Mouse (Mus musculus): Measurements from ENCODE around the gene Gm3402. TPM values are rescaled to one million over a fixed set of nuclear protein-coding genes. Genes with fewer than 3 reads are reported as not detected.

Gene Gm3402
- polyA plus RNA-seq (2012; rRNA removed) = not detected in 2 replicates

DNA sequence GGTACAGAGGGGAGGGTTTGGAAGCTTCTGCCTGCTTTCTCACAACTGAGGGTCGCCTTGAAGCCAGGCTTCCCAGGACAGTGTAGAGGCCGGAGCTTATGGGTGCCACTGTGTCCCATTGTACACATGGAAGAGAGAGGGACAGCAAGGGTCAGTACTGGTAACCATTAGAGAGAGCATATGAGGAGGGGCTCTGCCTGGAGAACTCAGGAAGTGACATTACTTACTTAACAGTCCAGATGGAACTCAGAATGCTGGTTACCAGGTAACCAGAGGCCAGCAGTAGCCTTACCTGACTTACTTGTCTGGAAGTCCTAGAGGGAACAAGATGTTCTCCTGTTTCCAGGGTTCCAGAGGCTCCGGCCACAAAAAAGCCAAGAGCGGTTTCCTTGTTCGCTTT, at the start of gene Gm3402:
TSS of gene Gm3402 (plus strand) at position 301 of the 400 bp plus-strand sequence.

GRCm38 (mm10) chr5:146481665-146482064, 32.3 kb upstream of the Gm3402 start, which contains the start of gene Gm6408:
Gene Gm6408 (plus strand): TSS chr5:146481965.

DNA sequence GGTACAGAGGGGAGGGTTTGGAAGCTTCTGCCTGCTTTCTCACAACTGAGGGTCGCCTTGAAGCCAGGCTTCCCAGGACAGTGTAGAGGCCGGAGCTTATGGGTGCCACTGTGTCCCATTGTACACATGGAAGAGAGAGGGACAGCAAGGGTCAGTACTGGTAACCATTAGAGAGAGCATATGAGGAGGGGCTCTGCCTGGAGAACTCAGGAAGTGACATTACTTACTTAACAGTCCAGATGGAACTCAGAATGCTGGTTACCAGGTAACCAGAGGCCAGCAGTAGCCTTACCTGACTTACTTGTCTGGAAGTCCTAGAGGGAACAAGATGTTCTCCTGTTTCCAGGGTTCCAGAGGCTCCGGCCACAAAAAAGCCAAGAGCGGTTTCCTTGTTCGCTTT, 22.9 kb upstream of the Gm3402 start, which contains the start of gene Gm6370:
TSS of gene Gm6370 (plus strand) at position 301 of the 400 bp plus-strand sequence.

GRCm38 (mm10) chr5:146502099-146502498, 11.8 kb upstream of the Gm3402 start, which contains the start of gene 4930449I24Rik:
Gene 4930449I24Rik (plus strand): TSS chr5:146502399.

DNA sequence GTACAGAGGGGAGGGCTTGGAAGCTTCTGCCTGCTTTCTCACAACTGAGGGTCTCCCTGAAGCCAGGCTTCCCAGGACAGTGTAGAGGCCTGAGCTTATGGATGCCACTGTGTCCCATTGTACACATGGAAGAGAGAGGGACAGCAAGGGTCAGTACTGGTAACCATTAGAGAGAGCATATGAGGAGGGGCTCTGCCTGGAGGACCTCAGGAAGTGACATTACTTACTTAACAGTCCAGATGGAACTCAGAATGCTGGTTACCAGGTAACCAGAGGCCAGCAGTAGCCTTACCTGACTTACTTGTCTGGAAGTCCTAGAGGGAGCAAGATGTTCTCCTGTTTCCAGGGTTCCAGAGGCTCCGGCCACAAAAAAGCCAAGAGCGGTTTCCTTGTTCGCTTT, 11.6 kb downstream of the Gm3402 start, which contains the start of gene Gm3404:
TSS of gene Gm3404 (plus strand) at position 301 of the 400 bp plus-strand sequence.

GRCm38 (mm10) chr5:146537347-146537746, 23.4 kb downstream of the Gm3402 start, which contains the start of gene Gm3409:
Gene Gm3409 (plus strand): TSS chr5:146537647.

GRCm38 (mm10) chr5:146555836-146556235, 41.9 kb downstream of the Gm3402 start, which contains the start of gene Gm3415:
Gene Gm3415 (plus strand): TSS chr5:146556136.

Other genes with a start within 250 kb of the Gm3402 start
- 23.5 and 24.5 TPM in 2 replicates for gene Wasf3, start 129.1 kb upstream of the Gm3402 start, polyA plus RNA-seq (2012; rRNA removed)
- 0.04 and 0.08 TPM in 2 replicates for gene Gm6408, start 32.2 kb upstream of the Gm3402 start, polyA plus RNA-seq (2012; rRNA removed)
- gene Gm6370, start 22.8 kb upstream of the Gm3402 start, polyA plus RNA-seq (2012; rRNA removed) = not detected in 2 replicates
- gene 4930449I24Rik, start 11.7 kb upstream of the Gm3402 start, polyA plus RNA-seq (2012; rRNA removed) = not detected in 2 replicates
- gene Gm3404, start 11.7 kb downstream of the Gm3402 start, polyA plus RNA-seq (2012; rRNA removed) = not detected in 2 replicates
- gene Gm3409, start 23.5 kb downstream of the Gm3402 start, polyA plus RNA-seq (2012; rRNA removed) = not detected in 2 replicates
- gene Gm3415, start 42.0 kb downstream of the Gm3402 start, polyA plus RNA-seq (2012; rRNA removed) = not detected in 2 replicates
- 10.8 and 11.7 TPM in 2 replicates for gene Gpr12, start 71.1 kb downstream of the Gm3402 start, polyA plus RNA-seq (2012; rRNA removed)